Mouse (Mus musculus) heart, postnatal 36 days (tissue): ENCODE data around the gene Mprip. TPM values are rescaled to one million over a fixed set of nuclear protein-coding genes. Genes with fewer than 3 reads are reported as not detected.

Source experiments
- DNase-seq, 2 experiments: peaks; one replicate each; pipeline ENCODE4 v3.0.0; 2021 to 2022
- intact Hi-C: fragments of 180-260 bp; cut with DNase I; formaldehyde crosslinking; loops from one replicate; pipeline ENCODE4 v1.15.1; 2025
- total RNA-seq, 2 experiments: library from RNA; stranded (reverse); gene quantifications; 2 replicates each; pipeline ENCODE4 v1.2.3; 2021

The Mprip gene
- total RNA-seq, 2 experiments from 2014 or later: 137 to 147 TPM

- intact Hi-C loops: no loop called here
- DNase-seq: no peak
Observed at GRCm38 (mm10) chr11:59749050-59749449, 87.9 kb downstream of the Mprip start.

DNA sequence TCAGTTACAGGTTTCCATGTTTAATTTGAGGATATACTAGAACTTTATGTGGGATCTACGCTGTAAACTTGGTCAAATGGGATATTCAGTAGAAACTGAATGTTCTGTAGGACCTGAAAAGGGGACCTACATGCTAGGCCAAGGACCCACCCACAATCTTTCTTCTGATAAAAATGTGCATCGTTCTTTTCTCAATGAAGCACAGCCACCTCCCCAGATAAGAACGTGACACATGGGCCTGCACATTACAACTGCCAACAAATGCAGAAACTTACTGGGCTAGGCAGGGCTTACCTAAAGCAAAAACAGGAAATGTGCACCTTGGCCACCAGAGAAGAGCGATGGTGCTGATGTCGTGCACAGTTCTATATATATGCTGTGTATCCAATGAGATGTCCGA lies 93.4 kb downstream of the Mprip start:
- DNase-seq: no peak
- intact Hi-C loops: no loop called here

- no peak for DNase-seq
- intact Hi-C loops: no loop called here
Observed at GRCm38 (mm10) chr11:59756351-59756750, 95.2 kb downstream of the Mprip start.

DNA sequence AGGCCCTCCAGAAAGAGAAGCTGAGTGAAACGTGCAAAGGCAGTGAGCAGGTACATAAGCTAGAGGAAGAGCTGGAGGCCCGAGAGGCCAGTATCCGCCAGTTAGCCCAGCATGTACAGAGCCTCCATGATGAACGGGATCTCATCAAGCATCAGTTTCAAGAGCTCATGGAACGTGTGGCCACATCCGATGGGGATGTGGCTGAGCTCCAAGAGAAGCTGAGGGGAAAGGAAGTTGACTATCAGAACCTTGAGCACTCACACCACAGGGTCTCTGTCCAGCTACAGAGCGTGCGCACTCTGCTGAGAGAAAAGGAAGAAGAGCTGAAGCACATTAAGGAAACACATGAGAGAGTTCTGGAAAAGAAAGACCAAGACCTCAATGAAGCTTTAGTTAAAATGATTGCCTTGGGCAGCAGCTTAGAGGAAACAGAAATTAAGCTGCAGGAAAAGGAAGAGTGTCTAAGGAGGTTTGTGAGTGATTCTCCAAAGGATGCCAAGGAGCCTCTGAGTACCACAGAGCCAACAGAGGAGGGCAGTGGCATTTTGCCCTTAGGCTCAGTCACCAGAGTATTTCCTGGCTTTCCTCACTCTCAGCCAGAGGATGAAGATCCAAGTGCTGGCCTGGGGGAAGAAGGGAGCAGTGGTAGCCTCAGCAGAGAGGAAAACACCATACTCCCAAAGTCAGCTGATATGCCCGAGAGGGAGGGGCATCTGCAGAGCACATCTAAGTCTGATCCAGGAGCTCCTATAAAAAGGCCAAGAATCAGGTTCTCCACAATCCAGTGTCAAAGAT lies 97.3 kb downstream of the Mprip start:
- intact Hi-C loops: no loop called here

DNA sequence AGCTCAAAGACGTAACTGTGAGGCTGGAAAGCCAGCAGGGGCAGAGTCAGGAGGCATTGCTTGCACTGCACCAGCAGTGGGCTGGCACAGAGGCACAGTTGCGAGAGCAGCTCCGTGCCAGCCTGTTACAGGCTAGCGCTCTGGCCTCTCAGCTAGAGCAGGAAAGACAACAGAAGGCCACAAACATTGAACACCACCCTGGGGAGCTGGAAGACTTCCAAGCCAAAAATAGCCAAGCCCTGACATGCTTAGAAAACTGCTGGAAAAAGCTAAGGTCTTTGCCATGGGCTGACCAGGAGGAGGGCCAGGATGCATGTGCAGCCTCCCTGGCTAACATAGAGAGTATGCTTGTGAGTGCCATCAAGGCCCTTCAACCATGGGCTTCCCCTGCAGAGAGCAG lies 98.1 kb downstream of the Mprip start:
- peak; percentile 42 to 57 for DNase-seq
- intact Hi-C loops: no loop called here

More for the DNA sequence above, 97.3 kb downstream of the Mprip start:
- no peak for DNase-seq

GRCm38 (mm10) chr11:59759626-59760025 lies 98.5 kb downstream of the Mprip start:
- intact Hi-C loops: no loop called here

DNA sequence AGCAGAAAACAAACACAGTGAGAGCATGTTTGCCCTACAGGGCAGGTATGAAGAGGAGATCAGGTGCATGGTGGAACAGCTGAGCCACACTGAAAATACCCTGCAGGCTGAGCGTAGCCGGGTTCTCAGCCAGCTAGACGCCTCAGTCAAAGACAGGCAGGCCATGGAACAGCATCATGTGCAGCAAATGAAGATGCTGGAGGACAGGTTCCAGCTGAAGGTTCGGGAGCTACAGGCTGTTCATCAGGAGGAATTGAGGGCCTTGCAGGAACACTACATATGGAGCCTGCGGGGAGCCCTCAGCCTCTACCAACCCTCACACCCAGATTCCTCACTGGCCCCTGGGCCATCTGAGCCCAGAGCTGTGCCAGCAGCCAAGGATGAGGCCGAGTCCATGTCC lies 99.7 kb downstream of the Mprip start:
- no peak for DNase-seq
- intact Hi-C loops: no loop called here

More at GRCm38 (mm10) chr11:59759626-59760025, 98.5 kb downstream of the Mprip start:
- no peak for DNase-seq

DNA sequence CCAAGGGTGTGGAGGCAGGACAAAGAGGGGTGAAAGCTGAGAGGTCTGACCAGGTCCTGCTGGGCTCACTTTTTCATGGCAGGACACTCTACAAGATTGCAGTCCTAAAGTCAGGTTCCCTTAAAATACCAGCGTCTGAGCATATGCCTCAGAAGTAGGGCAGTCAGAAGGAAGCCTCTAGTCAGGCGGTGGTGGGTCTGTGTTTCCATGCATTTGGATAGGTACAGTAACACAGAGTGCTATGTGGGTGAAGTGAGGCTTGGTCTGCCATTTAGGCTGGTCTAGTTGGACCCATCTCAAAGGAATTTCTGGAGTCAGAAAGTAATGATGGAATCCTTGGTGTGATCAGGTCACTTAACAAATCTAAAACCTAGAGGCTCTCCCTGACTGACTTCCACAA lies 108.2 kb downstream of the Mprip start:
- intact Hi-C loops: no loop called here
- no peak for DNase-seq

DNA sequence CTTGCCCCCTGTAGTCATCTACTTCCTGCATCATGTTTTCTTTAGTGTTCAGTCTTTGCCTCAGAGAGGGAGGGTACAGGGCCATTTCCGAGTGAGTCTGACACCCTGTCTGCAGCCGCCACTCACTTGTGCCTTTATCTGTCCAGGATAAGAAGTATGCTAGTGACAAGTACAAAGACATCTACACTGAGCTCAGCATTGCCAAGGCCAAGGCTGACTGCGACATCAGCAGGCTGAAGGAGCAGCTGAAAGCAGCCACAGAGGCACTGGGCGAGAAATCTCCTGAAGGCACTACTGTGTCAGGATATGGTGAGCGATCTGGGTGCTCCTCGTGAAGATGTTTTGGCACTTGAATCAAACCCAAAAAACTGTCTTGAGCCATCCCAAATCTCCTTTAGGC lies 108.6 kb downstream of the Mprip start:
- no peak for DNase-seq
- intact Hi-C loops: no loop called here

- intact Hi-C loops: no loop called here
- DNase-seq: no peak
Observed at GRCm38 (mm10) chr11:59770753-59771152, 109.6 kb downstream of the Mprip start.

DNA sequence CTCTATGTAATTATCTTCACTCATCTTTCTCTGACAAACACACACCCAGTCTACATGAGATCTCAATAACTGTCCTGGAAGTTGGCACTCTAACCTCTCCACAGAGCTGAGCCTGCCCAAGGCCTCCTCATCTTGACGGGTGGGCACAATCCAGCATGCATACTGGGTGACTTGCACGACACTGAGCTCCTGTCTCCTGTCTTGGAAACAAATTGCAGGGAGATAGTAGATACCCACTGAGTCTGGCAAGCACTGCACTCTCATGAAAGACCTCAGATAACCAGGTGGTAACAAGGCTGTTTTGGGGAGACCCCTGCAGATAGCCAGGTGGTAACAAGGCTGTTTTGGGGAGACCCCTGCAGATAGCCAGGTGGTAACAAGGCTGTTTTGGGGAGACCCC lies 111.2 kb downstream of the Mprip start:
- DNase-seq: no peak
- intact Hi-C loops: no loop called here

DNA sequence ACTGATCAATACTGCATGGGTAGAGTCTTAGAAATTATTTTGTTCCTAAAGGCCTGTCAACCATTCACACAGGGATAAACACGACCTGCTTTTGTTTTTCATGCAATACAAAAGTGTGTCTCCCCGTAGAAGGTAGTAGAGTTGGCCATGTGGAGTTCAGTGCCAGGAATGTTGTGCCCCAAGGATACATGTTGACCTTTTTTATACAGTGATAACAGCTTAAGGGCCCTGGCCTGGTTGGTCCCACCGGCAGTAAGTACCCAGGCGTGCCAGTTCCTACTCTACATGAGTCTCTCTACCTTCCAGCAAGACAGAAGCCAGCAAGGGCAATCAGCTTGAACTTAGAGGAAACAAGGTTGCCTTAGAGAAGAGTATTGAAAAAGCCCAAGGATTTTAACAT lies 111.8 kb downstream of the Mprip start:
- DNase-seq: no peak
- intact Hi-C loops: no loop called here

- DNase-seq: no peak
- intact Hi-C loops: loop anchor here (2.0 kb wide), 1 partner anchor 150 kb away; no protein-coding TSS in a partner anchor
Observed at GRCm38 (mm10) chr11:59774522-59774921, 113.4 kb downstream of the Mprip start.

GRCm38 (mm10) chr11:59775435-59776148 lies 114.5 kb downstream of the Mprip start:
- intact Hi-C loops: loop anchor here (2.0 kb wide), 1 partner anchor 151 kb away; no protein-coding TSS in a partner anchor

GRCm38 (mm10) chr11:59777259-59777658 lies 116.2 kb downstream of the Mprip start:
- intact Hi-C loops: no loop called here
- no peak for DNase-seq

More at GRCm38 (mm10) chr11:59775435-59776148, 114.5 kb downstream of the Mprip start:
- no peak for DNase-seq

DNA sequence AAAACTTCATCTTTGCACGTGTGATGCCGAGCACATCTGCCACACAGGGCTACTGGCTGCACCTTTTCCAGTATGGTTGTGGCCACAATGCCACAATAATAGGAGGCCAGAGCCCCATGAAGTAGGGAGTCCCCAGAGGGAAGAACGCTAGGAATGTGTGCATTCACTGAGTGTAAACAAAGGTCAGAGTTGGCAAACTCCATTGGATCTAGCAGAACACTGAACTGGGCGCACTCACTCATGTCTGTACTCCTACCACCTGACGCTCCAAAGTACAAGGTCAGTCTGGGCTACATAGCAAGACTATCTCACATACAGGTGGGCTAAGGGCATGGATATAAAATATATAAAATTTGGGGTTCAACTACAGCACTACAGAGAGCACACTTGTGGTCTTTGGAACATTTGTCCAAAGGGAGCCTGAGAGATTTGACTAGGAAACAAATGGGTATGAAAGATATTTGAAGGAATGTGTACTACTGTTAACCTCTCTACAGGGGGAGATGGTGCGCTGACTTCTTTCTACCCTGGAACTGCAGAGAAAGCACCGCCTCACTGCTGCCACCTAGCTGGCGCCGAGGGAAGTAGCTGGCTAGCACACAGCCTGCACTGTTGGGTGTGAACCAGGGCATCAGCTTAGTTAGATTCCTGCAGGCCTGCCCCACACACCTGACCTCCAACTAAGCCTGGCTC lies 117.2 kb downstream of the Mprip start:
- intact Hi-C loops: no loop called here
- peak; percentile 73 to 83 for DNase-seq

GRCm38 (mm10) chr11:59778874-59779223 lies 117.7 kb downstream of the Mprip start:
- intact Hi-C loops: no loop called here
- no peak for DNase-seq

GRCm38 (mm10) chr11:59779406-59779805 lies 118.3 kb downstream of the Mprip start:
- intact Hi-C loops: no loop called here
- DNase-seq: no peak

GRCm38 (mm10) chr11:59780241-59780640 lies 119.1 kb downstream of the Mprip start:
- no peak for DNase-seq
- intact Hi-C loops: no loop called here

GRCm38 (mm10) chr11:59782091-59782590 lies 121.0 kb downstream of the Mprip start:
- intact Hi-C loops: no loop called here
- DNase-seq: no peak

DNA sequence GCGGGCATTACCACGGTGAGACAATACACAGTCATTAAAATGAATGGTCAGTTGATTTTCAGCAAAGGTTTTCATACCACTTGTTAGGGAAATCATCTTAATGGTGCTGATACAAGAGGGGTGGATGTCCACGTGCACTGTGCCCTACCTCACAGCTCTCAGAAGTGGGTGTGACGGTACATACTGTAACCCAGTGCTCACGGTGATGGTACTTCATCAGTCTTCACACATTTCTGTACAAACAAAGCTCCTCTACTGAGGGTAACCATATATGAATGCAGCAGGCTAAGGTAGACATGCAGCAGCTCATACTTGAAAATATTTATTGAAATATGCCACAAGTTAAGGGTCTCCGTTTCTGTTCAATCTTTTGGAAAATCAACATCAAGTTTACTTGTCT lies 122.5 kb downstream of the Mprip start:
- intact Hi-C loops: no loop called here
- DNase-seq: no peak
